Mouse (Mus musculus) right cerebral cortex, postnatal 4 days (tissue): ENCODE measurements around the gene Pnpla5.
A peak's percentile ranks its signal among the peaks of the same experiment; 100 is the strongest.
"Not testable (repeated sequence)": the region's sequence is repeated elsewhere in the genome, so short reads cannot be mapped to it uniquely, and the experiment has no call there.

ENCODE experiments used
- DNase-seq: peaks from one replicate; pipeline ENCODE4 v3.0.0-alpha.2; 2022

The Pnpla5 gene

DNA sequence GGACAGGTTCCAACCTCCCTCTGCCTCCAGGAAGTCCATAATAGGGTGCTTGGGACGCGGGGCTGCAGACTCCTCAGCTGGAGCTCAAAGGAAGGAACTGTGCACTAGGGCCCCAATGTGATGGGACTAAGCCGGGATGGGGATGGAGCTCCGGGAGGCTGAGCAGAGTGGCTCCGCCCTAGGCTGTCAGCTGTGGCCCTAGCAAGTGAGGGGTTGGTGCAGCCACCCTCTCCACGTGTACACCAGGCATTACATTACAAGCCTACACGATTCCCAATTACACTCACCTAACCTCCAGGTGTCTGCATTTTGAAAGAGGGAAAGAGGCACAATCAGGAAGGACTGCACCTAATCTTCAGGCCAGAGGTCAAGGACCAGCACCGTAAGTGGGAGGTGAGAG is at the start of gene Pnpla5:
Pnpla5 (minus strand) TSS at position 101 of the 400 bp plus-strand sequence.
- DNase-seq = no peak

GRCm38 (mm10) chr15:84171166-84171565 is 48.2 kb upstream of the Pnpla5 start:
- no peak for DNase-seq

GRCm38 (mm10) chr15:84169511-84169910 is 46.5 kb upstream of the Pnpla5 start:
- no peak for DNase-seq

GRCm38 (mm10) chr15:84168170-84169161 is 45.5 kb upstream of the Pnpla5 start:
- peak; percentile 59 for DNase-seq

GRCm38 (mm10) chr15:84167600-84167999 is 44.6 kb upstream of the Pnpla5 start, which contains the start of gene Pnpla3:
Pnpla3 (plus strand) TSS chr15:84167837.
- DNase-seq = peak; percentile 91

DNA sequence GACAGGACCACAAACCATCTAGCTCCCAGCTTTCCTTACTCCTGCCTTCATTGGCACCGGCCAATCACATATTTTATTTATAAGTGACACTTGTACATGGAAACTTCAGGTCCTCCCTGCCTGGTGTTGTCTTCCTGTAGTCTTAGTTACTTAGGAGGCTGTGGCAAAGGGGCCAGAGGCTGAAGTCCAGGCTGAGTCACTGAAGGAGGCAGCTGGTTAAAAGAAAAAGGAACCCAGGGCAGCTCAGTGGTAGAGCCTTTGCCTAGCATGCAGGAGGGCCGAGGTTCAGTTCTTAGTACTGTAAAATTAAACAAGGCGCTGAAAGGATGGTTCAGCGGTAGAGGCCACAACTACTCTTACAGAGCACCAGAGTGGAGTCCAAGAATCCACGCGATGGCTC is 43.8 kb upstream of the Pnpla5 start:
- DNase-seq = no peak

DNA sequence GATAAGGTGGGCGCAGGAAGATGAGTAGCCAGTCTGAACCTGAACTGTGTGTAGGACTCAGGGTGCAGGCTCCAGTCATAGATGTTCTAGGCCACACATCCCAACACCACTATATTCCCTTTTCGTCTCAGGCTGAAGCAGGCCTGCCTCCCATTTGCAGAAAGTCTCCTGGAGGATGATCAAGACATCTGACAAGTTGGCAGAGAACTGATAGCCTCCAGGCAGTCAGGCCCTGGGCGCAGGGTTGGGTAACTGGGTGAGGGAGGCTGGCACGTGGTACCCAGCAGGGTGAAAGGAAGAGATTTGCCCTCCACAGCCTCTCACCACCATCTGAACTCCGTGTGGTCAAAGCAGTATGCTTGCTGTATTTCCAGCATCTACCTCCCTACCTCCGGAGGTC is 38.9 kb upstream of the Pnpla5 start:
- no peak for DNase-seq

GRCm38 (mm10) chr15:84157530-84157929 is 34.6 kb upstream of the Pnpla5 start:
- DNase-seq = not testable (repeated sequence)

DNA sequence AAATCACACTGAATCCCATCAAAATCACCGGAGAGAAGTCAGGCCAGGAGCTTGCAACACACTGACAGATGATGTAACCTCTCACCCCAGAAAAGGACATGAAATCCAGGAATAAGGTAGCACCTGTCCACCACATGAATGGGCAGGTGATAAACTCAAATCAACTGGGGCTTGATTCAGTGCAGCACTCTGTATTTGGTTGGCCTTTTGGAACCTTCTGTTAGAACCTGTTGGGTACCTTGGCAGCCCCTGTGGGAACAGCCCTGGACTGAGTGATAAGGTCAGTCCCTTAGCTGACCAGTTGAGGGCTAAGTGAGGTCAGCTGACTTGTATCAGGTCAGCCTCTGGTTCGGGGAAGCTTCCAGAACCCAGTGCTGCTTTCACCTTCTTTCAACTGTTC is 33.2 kb upstream of the Pnpla5 start:
- DNase-seq = no peak

DNA sequence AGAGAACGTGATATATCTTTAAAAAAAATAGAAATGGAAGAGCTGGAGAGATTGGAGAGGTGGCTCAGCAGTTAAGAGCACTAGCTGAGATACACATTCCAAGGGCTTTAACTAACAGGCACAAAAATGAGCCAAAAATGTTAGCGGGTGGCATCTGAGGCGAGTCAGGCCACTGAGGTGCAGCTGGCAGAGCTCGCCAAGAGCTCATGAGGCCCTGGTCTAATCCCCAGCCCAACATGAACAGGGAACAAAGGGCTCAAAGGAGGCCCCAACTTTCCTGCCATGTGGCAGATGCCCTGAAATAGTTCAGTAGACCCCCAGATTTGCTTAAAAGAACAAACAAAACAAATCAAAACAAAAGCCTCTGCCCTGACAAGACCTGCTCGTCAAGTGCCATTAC is 18.0 kb upstream of the Pnpla5 start:
- no peak for DNase-seq

DNA sequence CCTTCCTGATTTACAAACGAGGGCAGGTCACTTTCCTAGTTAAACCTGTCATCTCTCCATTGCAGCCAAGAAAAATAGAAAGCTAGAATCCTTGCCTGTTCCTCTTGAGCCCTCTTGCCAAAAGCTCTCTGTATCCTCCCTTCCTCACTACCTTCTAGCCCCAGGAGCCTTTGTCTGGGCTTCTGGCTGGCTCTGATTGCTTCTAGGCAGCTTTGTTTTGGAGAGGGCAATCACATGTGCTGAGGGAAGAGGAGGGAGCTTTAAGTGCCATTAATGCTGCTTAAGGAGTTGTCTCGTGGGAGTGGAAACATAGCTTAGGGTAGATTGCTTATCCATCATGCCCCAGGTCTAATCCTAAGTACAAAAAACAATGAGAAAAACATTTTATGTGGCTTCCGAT is 17.1 kb upstream of the Pnpla5 start:
- no peak for DNase-seq

DNA sequence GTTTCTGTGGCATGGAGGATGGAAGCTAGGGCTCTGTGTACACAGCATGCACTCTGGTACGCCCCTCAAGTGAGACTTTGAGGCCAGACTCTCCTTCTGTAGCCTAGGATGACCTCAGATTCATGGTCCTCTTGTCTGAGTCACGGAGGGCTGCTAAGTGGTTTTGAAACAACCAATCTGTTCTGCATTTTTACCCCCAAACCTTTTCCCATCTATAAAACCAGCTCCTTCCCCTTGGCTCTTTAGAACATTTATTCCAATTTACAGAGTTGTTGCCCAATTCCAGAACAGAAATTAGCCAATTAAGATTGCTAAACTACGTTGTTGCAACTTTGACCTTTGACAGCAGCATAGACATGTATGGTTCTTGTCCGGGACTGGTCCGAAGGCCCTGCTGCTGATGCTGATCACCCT is 16.6 kb upstream of the Pnpla5 start:
- no peak for DNase-seq

- DNase-seq = no peak
Measured at GRCm38 (mm10) chr15:84136473-84137415, 13.8 kb upstream of the Pnpla5 start.

DNA sequence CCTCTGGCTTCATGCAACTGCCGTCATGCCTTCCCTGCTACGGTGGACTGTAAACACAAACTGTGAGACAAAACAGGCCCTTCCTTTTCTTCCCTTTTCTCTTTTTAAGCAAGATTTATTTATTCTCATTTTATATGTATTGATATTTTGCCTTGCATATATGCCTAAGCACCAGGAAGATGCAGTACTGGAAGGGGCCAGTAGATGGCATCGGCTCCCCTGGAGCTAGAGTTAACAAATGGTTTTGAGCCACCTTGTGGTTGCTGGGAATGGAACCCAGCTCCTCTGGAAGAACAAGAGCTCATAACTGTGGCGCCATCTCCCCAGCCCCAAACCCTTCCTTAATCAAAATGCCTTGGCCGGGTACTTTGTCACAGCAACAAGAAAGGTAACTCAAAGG is 12.5 kb upstream of the Pnpla5 start:
- DNase-seq = peak; percentile 39

DNA sequence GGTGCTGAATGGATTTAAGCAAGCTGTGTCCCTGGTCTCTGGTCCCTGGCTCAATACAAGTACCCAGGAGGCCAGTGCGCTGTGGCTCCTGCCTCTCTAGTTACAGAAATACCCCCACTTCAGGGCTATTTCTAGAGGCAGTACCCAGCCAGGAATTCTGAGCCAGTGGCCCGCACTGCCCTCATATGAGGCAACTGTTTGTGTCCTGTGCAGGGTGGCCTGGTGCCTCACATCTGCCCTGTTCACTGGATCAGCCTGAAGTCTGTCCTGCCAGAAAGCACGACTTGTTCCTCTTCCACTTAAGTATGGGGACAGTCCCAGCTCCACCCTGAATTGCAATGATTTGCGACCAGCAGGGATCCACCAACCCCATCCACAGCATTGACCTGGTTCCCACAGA is 10.5 kb upstream of the Pnpla5 start:
- DNase-seq = no peak

DNA sequence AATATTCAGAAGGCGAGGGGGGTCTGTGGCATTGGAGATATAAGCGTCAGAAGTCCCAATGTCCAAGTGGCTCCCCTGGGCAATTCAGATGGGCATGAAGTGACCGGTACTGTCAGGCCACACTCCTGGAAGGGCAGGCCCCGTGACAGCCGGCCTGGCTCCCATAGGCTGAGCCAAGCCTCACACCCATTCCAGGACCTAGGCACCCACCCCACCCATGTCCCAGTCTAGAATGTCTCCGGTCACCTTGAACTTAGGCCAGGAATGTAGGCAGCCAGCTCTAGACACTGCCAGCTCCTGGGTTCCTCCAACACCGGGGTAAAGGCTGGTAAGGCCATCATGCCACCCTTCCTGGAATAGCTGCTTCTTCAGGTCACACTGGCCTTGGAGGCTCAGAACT is 9.0 kb upstream of the Pnpla5 start:
- no peak for DNase-seq

GRCm38 (mm10) chr15:84131096-84131786 is 8.3 kb upstream of the Pnpla5 start:
- peak; percentile 17 for DNase-seq

DNA sequence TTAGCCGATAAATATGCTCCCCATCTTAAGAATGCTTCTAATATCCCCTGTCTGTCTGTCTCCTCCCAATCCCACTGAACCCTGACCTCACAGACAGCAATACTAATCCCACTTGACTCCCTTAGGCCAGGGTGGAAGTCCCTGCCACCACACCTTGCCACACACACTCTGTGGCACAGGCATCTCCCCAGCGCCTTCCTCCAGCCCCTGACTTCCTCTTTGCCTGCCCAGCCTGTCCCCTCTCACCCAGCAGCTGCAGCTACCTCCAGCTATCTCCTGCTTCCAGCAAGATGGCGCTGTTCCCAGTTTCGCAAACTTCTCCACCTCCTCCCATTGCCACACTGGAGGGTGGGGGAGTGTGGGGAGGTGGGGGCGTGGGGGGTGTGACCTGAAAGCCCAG is 3.9 kb upstream of the Pnpla5 start:
- DNase-seq = no peak

DNA sequence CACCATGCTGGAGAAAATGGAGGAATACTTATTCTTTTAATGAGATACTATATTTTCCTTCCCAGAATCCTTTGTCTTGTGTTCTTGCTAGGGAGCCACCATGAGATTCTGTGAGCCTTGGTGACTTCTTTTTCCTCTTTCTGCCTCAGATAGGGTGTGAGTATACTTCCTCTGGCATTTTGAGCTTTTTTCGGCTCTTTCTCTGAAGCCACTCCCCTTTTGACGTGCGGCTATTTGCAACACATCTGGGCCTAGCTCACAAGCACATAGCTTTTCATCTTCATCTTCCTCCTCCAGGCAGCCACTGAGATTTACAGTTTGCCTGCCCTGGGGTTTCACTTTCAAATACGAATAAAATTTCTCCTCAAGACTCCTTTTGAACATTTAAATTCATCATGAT is 3.5 kb upstream of the Pnpla5 start:
- no peak for DNase-seq

GRCm38 (mm10) chr15:84124086-84124485 is 1.1 kb upstream of the Pnpla5 start:
- DNase-seq = no peak

- DNase-seq = no peak
Measured at GRCm38 (mm10) chr15:84121036-84121435, 1.9 kb downstream of the Pnpla5 start.

GRCm38 (mm10) chr15:84120612-84121011 is 2.4 kb downstream of the Pnpla5 start:
- DNase-seq = peak; percentile 28

GRCm38 (mm10) chr15:84116466-84116865 is 6.5 kb downstream of the Pnpla5 start:
- no peak for DNase-seq
